Mouse (Mus musculus) fat pad, adult 2 months (tissue): ENCODE data around the gene Slc9a5.

Experiments
- DNase-seq: peaks from one replicate; pipeline ENCODE4 v3.0.0-alpha.2; 2011; ENCODE audit warnings: low read depth, low spot score; ENCODE audit errors: extremely low read depth

Slc9a5 gene

DNA sequence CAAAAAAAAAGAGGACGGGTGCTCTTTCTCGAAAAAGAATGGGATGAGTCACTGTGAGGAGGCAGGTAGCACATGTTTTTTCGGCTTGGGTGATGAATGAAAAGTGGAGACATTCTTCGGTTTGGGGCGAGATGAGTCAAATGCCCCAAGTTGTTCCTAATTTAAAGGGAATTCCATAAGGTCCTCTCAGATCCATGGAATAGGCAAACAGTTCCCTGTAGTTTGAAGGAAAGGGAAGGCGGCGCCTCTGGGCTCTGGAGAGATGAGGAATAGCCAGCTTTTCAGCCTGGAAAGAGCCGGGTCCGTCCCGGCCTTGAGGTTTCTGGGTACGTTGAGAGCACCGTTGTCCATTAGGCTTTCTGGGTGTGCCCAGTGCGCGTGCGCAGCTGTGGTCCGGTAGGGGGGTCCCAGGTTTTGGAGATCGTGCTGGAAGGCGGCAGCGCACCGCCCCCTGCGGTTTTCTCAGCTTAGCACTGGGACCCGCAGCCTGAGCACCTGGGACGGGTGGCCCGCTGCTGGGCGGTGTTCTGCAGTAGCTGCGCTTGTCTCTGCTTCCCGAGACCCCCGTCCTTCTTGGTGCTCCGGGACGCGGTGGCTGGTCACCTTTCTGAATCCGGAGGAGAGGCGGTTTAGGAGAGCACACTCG is at the start of gene Slc9a5:
TSS of gene Slc9a5 (plus strand) at position 394 of the 646 bp plus-strand sequence.
- no peak for DNase-seq

DNA sequence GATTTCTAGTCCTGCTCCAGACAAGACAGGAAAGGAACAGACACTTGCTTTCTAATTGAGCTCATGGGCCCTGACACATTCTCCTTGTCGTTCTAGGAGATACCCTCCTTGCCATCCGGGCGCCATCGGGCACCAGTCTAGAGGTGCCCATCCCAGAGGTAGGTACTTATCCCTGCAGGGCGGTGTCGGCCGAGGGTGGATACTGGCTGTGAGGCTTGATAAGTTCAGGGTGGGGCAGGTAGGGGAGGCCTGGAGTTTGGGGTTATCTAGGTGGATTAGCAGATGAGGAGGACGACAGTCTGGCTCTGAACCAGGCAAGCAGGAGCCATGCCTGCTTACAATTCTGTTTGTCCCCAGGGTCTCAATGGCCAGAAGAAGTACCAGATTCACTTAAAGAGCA is 48.7 kb upstream of the Slc9a5 start:
- no peak for DNase-seq

DNA sequence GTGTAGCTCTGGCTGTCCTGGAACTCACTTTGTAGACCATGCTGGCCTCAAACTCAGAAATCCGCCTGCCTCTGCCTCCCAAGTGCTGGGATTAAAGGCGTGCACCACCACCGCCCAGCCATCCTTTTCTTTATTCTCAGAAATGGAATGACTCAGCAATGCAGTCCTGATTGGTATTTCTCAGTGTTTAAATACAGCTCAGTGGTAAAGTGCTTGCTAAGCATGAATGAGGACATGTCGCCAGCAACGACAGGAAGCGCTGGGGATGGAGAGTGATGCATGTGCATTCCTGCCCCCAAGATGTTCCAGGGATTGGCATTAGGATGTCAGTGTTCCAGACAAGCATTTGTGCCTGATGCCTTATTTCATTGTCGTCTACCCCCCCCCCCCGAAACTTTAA is 45.2 kb upstream of the Slc9a5 start:
- DNase-seq, result no peak

DNA sequence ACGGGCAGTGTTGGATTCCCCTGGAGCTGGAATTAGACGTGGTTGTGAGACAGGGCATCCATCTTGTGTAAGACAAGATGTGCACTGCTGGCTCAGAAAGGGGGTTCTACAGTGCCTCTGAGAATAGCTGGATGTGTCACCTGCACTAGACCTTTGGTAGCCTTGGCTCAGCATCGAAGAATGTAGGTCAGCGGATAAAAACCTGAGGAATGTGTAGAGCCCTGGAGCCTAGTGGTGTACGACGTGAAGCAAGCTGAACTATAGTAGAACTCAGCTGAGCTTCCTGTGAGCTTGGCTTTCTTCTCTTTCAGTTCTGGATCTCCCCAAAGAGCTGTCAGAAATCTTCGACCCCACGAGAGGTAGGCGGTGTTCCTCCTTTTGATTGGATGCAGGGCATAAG is 44.8 kb upstream of the Slc9a5 start:
- DNase-seq, result no peak

DNA sequence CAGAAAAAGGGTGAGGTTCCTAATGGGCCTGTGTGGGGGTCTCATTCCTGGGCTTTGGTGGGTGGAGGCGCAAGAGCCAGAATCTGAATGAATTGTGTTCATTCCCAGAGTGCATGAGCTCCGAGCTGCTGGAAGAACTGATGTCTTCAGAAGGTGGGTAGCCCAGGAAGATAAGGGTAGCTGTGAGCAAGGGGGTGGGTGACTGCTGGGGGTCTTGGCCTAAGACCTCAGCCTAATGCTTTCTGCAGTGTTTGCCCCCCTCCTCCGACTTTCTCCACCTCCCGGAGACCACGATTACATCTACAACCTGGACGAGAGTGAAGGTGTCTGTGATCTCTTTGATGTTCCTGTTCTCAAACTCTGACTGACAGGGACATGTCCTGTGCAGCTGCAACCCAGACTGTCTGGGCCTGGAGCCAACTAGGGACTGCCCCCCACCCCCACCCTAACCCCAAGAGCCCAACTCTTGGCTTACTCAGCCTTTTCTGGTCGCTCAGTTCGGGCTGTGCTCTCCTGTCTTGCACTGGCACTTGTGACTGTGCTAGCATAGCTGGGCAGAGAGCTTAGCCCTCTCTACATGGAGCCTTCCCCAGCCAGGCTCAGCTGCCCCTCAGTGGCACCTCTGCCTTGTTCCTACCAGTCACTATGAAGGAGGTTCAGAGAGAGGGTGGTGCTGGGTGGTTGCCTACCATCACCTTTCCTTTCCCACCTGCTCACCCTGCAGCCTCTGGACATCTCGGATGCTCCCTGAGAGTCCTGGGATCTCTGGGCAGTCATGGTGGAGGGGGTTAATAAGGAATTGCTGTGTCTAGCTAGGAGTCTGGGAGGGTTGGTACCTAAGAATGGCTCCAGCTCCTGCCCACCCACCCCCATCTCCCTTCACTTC is 44.1 kb upstream of the Slc9a5 start:
- no peak for DNase-seq

DNA sequence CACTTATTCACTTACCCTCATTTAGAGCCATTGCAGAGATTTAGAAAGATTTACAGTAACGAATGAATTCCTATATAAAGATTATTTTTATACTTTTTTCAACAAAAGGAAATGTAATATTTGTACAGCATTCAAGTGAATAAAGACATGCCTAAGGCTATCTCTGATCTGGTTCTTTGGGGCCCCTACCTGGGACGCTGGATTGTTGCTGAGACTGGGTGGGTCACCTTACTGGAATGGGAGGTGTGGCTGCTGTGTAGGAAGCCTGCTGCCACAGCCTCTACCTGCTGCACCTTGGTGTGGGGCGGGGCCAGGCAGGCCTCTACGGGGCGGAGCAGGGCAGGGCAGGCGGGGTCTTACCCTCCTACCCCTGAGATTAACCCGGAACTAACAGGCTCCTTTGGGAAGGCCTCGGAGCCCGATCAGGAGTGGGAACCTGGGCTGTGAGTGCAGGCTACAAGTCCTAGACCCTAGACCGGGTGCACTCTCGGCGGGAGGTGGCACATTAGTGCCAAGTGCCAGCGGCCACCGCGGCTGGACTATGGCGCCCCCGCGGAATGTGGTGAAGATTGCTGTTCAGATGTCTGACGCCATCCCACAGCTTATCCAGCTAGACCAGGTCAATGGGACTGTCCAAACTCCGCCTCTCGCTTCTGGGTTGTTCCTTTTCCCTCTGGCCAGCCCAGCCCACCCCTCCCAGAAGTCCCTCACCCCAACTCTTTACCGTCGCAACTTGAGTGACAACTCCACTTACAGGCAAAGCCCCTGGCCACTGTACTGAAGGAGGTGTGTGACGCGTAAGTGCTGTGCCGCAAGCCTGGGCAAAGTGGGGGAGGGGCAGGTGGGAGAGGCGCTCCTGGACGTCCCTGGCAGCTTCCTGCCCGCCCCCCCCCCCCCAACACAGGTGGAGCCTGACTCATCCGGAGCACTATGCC is 43.2 kb upstream of the Slc9a5 start, which contains the start of gene Elmo3:
TSS of gene Elmo3 (plus strand) at position 391 of the 935 bp plus-strand sequence.
- no peak for DNase-seq

DNA sequence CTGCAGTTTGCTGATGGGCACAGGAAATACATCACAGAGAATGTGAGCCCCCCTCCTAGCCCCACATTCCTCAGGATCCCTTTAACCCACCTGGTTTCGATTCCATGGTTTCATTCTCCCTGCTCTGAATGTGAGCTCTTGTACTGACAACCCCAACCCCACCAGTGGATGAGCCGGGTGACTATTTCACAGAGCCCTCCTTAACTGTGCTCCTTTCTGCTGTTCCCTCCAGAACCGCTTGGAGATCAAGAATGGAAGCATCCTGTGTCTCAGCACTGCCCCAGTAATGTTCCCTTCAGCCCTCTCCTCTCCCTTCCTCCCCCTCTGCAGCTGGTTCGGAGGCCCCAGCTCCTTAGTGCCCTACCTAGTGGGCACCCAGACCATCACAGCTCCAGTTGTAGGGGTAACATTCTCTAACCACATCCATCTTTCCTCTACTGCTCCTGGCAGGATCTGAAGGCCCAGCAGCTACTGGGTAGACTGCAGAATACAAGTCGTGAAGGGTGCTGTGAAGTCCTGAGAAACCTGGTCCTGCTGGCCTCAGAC is 42.4 kb upstream of the Slc9a5 start:
- DNase-seq, result no peak

DNA sequence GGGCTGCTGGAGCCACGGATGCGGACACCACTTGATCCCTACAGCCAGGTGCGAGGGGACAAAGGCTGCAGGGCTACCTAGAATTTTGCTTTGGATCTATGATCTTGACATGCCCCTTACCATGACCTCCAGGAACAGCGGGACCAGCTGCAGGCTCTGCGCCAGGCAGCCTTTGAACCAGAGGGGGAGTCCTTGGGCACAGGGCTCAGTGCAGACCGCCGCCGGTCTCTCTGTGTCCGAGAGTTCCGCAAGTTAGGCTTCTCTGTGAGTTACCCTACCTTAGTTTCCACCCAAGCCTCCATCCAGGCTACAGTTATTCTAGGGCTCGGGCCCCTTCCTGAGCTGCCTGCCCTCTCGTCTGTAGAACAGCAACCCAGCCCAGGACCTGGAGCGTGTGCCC is 41.0 kb upstream of the Slc9a5 start:
- DNase-seq, result no peak

DNA sequence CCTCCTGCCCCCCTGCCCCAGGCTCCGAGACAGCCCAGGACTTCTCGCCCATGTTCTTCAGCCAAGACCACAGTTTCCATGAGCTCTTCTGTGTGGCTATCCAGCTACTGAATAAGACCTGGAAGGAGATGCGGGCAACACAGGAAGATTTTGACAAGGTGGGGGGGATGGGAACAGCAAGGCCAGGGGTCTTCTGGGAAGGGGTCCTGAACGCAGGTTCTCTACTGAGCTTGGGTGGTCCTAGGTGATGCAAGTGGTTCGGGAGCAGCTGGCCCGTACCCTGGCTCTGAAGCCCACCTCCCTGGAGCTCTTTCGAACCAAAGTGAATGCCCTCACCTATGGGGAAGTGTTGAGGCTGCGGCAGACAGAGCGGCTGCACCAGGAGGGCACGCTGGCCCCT is 40.2 kb upstream of the Slc9a5 start:
- DNase-seq, result no peak

DNA sequence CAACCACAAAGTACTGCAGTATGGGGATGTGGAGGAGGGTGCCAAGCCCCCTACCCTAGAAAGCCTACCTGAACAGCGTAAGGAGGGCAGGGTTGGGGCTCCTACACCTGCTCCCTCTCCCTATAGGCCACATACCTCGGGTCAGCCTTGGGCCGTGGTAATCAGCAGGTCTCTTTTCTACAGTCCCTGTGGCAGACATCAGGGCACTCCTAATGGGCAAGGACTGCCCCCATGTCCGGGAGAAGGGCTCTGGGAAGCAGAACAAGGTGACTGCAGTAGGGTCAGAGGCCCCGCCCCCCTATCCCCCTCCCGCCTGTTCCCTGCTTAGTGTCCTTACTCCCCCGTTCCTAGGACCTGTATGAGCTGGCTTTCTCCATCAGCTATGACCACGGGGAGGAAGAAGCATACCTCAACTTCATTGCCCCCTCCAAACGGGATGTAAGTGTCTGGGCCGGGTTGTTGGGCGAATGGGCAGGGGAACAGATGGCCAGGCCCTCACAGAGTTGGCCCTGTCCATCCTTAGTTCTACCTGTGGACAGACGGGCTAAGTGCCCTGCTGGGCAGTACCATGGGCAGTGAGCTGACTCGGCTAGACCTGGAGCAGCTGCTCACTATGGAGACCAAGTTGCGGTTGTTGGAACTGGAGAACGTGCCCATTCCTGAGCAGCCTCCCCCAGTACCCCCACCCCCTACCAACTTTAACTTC is 39.3 kb upstream of the Slc9a5 start:
- DNase-seq, result no peak

DNA sequence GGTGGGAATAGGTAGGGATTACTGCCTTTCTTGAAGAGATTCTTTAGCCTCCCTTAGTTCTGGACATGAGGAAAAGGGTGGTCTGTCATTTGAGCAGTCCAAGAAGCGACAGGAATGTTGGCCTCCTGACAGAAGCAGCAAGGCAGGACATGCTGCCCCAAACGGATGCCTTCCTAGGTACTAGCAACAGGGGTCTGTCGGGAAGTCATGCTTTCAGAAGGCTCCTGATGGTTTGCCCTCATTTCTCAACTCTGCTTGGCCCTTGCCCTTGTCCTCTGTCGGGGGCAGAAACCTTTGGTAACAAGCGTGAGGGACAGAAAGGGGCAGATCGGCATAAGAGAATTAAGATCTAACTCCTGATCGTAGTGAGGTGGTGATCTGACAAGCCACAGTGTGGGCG is 38.5 kb upstream of the Slc9a5 start:
- no peak for DNase-seq

DNA sequence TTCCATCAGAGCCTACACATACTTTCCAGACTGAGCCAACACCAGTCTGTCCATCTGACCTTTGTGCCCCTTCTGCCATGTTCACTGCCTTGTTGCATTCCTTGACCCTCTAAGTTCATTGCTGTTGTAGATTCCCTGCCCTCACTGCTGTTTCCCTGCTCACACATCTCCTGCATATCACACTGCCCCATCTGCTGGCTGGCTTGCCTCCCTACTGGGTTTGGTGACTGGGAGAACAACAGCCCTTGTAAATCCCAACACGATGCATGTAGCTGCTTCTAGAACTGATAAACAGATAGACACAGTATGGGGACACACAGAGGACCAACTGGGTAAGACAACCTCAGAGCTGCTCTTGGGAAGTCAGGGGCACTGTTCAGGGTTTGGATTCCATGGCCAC is 36.9 kb upstream of the Slc9a5 start:
- no peak for DNase-seq

DNA sequence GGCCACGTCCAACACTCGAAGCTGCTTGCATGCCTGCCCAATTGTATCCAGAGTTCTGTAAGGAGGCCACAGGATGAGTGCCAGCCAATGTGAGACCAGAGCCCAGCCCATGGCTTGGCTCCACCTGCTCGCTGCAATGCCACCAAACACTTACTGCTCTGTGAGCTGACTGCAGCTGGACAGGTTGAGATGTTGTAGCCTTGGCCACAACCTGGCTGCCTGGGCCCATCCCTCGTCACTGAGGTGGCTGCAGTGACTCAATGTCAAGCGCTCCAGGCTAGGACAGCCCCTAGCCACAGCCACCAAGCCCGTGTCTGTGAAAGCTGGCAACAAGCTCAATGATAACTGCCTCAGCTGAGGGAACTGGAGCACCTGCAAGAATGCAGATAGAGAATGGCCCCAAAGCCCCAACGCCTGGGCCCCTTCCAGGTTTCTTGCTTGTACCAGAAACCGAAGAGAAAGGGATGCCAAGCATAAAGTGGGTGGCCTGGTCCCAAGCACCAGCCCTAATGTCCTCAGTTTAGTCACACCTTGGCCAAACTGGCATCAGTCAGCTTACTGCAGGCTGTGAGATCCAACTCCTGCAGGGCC is 35.7 kb upstream of the Slc9a5 start:
- DNase-seq, result no peak

DNA sequence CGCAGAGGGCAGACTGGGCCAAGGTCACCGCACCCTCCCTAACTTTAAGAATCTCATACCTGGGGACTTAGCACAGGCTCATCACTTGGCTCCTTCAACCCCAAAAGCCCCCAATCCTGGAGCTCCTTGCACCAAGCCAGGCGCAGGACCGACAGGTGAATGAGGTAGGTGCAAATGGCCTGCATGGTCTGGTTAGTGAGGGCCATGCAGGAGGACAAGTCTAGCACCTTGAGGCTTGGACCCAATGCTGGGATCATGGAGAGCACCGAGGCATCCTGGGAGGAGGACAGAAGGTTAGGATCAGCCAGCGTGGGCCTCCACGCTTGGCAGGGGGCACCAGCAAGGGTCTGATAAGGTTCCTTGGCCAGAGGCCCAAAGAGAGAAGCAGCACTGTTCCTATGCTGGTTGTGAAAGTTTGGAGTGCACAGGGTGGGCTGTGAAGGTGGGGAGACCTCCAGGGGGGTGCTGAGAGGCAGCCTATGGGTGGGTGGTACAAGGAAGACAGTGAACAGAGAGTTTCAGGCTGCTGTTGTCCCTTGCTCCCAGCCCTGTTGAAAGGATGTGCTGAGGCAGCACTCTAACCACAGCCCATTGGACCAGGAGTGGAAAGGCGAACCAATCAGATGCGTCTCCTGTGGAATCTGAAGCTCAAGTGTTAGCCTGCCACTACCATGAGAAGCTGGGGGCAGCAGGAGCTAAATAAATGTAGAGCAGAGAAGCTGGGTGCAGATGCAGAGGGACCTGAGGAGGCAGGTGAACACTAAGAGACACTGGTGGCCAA is 34.8 kb upstream of the Slc9a5 start:
- no peak for DNase-seq

DNA sequence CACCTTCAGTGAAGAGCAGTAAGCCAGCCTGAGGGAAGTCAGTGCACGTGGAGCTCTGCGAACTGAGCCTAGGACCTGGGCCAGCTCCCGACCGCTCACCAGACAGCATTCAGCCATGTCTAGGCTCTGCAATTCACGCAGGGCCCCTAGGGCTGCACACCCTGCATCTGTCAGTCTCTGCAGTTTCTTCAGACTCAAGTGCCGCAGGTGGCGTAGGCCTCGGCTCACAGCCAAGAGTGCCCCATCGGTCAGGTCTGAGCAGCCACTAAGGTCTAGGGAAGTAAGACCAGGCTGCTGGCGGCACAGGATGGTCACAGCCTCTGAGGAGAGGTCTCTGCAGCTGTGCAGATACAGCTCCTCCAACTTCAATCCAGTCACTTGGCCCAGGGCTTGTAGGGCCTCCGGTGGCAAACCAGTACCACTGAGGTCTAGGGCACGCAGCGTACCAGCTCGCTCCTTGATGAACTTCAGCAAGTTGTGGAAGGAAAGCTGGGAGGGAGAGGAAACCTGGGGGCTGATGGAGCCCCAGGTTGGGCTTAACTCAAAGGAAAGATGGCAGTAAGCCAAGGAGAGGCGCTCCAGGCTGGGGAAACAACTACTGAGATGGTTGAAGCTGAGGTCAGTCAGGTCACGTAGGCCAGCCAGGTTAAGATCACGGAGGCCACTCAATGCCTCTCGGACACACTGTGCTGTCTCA is 33.4 kb upstream of the Slc9a5 start:
- DNase-seq, result no peak

DNA sequence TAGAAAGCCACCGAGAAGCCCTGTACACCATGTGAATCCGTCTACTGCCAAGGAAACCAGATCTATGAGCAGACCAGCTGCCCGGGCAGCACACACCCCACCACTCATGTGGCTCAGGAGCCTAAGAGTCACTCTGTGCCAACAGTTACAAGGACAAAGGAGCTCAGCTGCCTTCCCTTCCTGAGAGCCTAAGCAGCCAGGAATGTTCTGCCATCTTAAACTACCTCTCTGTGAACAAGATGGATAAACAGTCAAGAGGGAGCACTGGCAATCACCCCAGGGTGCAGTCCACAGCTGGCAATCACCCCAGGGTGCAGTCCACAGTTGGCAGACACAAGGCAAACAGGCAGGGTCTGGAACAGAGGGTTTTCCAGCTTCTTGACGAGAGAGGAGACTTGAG is 30.7 kb upstream of the Slc9a5 start:
- DNase-seq, result no peak

DNA sequence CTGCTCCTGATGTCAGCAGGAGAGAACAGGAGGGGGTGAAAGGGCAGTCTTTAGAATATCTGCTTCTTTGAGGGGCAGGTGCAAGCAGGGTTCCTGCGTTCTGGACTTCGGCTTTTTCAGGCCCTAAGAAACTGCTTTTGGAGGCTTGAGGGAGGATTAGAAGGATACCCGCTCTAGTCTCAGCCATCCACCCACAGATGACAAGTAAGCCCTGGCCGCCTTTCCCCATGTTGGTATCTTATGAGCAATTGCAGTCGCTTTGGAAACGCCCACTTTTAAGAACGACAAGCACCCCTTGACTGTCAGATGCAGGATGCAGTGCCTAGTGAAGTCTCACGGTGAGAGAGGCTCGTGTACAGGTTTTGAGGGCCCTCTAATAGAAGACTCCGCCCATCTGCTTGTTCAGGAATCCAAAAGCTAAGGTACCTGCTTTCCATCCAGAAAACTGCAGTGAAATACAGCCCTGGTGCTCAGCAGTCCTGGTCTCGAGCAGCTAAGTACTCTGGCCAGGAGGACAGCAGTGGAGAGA is 29.9 kb upstream of the Slc9a5 start:
- no peak for DNase-seq

DNA sequence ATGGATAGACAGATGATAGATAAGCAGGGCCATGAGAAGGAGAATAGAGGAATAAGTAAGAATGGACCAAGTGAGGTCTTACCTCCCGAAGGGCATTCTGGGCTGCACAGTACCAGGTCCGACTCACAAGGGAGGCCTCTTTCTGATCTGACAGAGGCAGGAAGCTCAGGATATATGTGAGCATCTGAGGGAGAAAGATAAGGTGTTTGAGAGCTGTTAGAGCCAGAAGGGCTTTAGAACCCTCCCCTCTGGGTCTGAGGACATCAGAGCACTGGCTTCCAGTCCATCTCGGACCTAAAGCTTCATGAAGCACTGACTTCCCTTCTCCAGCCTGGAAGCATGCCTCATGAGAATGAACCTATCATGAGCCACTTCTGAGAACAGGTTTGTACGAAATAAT is 25.5 kb upstream of the Slc9a5 start:
- DNase-seq, result no peak
